Mouse (Mus musculus): ENCODE results near the gene Ttc8.

DNA sequence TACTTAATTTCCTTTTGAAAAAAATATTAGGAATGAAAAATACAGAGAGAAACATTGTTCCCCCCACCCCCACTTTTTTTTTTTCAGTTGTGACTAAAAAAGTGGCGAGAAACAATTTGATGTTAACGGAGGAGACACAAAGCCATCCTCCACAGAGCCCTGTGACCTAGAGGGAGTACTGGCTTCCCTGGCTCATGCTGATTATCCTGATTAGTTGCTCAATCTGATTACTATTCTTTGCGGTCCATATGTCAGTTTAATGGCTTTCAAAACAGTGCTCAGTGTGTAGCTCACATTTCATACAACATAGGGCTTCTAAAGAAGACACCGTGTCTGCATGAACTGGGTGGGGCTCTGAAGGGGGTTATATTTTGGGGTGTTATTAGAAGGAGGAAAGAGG is 12.1 kb downstream of the Ttc8 start:
- TF ChIP-seq CTCF (IDR thresholded peaks at IDR 0.05; ENCODE audit: insufficient read depth, low read depth, low read length) (no peak), POLR2A (IDR thresholded peaks at IDR 0.05; ENCODE audit: insufficient read depth, low read depth, low read length) (no peak)

Measured in olfactory bulb, adult 2 months (tissue).